Mouse (Mus musculus) midbrain, postnatal 0 days (tissue): ENCODE measurements around the gene Dvl3. TPM values are rescaled to one million over a fixed set of nuclear protein-coding genes. Genes with fewer than 3 reads are reported as not detected.

Experiments used
- ATAC-seq: fragments of 200-750 bp; cut with Nextera tagmentation; 2 replicates; pipeline ENCODE4 v1.8.0; 2017; ENCODE audit warnings: moderate number of reproducible peaks, mild to moderate bottlenecking, moderate TSS enrichment, moderate library complexity; ENCODE audit not compliant: low FRiP score
- DNase-seq: peaks from one replicate; pipeline ENCODE4 v3.0.0-alpha.2; 2015; ENCODE audit warnings: low spot score
- H3K27ac ChIP-seq: fragments of 300-500 bp; sonication (generic); 2 replicates; pipeline ENCODE4 v1.5.1; 2014; ENCODE audit warnings: low read depth, mild to moderate bottlenecking, low read length, mixed read lengths
- H3K27me3 ChIP-seq: fragments of 300-500 bp; sonication (generic); 2 replicates; pipeline ENCODE4 v1.6.1; 2014; ENCODE audit warnings: low read length, control low read depth, mixed read lengths; ENCODE audit not compliant: insufficient read depth
- H3K36me3 ChIP-seq: fragments of 300-500 bp; sonication (generic); 2 replicates; pipeline ENCODE4 v1.6.1; 2014; ENCODE audit warnings: low read length, control low read depth, mixed read lengths; ENCODE audit not compliant: insufficient read depth
- H3K4me1 ChIP-seq: fragments of 300-500 bp; sonication (generic); 2 replicates; pipeline ENCODE4 v1.6.1; 2014; ENCODE audit warnings: mild to moderate bottlenecking, control low read depth, antibody characterized with exemption, low read length, mixed read lengths; ENCODE audit not compliant: insufficient read depth
- H3K4me2 ChIP-seq: fragments of 300-500 bp; sonication (generic); 2 replicates; pipeline ENCODE4 v1.6.1; 2014; ENCODE audit warnings: low read depth, mild to moderate bottlenecking, low read length, mixed read lengths; ENCODE audit not compliant: poor library complexity, severe bottlenecking
- H3K4me3 ChIP-seq: fragments of 300-500 bp; sonication (generic); 2 replicates; pipeline ENCODE4 v1.5.1; 2014; ENCODE audit warnings: low read depth, mild to moderate bottlenecking, low read length, moderate library complexity
- H3K9ac ChIP-seq: fragments of 300-500 bp; sonication (generic); replicated peaks from 2 replicates; pipeline ENCODE4 v1.6.1; 2014; ENCODE audit warnings: mild to moderate bottlenecking, low read length, moderate library complexity, mixed read lengths; ENCODE audit not compliant: poor library complexity, severe bottlenecking
- H3K9me3 ChIP-seq: fragments of 300-500 bp; sonication (generic); 2 replicates; pipeline ENCODE4 v1.6.1; 2016; ENCODE audit warnings: low read length, control low read depth
- CTCF ChIP-seq: IDR thresholded peaks from 2 replicates; pipeline ENCODE4 v1.5.1; 2016; ENCODE audit warnings: antibody characterized with exemption, mild to moderate bottlenecking
- WGBS: fragments of 180-500 bp; shearing (Covaris S2); extraction: QIAGEN DNeasy Blood & Tissue Kit; methylation state at CpG from one replicate; pipeline ENCODE4 v1.1.7; 2014; 5-methylcytosine and 5-hydroxymethylcytosine counted together
- polyA plus RNA-seq: library from polyadenylated mRNA; unstranded; fragments of >200 nt; fragmentation: Nextera tagmentation; extraction: Ambion mirVana; gene quantifications from 2 replicates; pipeline ENCODE4 v1.2.1, GENCODE M21; 2015
- total RNA-seq: library from RNA; depleted of rRNA; stranded (reverse); fragments of >200 nt; gene quantifications from 2 replicates; pipeline ENCODE4 v1.2.3, GENCODE M21; 2014

The Dvl3 gene
- total and polyA plus RNA-seq, 2 experiments from 2014 or later: 29.5 to 46.3 TPM

DNA sequence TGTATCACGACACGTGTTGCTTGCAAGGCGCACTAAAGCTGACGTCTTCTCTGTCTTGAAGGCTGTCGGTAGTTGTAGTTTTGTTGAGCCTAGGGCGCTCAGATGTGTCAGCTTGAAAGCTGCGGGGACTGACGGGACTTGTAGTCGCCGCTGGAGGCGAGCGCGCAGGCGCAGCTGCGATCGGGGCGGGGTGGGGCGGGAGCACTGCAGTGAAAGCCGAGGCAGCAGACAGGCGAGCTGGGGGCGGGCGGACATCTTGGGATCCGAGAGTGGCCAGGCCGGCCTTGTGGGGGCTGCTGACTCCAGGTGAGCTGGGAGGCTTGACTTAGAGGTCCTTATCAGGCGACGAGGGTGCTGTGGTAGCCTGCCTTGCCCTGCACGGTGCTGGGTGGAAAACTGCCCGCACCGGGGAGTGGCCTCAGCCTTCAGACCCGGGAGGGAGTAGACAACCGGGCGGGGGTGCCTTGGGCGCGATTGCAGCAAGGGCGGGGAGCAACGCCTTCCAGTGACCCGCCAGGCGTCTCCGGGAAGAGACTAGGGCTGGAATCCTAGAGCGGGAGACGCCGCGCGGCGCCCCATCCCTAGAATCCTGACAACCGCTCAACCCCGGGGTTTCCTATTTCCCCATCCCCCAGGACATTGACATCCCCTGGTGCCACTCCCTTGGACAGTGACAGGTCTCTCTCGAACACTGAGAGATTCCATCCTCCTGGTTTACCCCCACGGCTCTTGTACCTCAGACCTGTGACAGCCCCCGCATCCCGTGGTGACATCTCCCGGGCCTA lies 18.7 kb downstream of the Dvl3 start, which contains the start of gene Ap2m1:
Gene Ap2m1 (plus strand): TSS at position 183 of the 785 bp plus-strand sequence.
- WGBS: under 1% methylated on average over 48 of the region's 52 CpGs
- peak within 1 kb of the TSS; percentile 92 for H3K27ac ChIP-seq
- H3K4me3 ChIP-seq: peak within 1 kb of the TSS; percentile 95
- ATAC-seq (peak; percentile 97), DNase-seq (peak; percentile 100)
- H3K4me2 ChIP-seq: peak within 1 kb of the TSS; percentile 79
- peak within 1 kb of the TSS; percentile 100 for H3K9ac ChIP-seq
- peaks cover 17% of the 10 kb centered on the region for H3K4me1 ChIP-seq
- H3K9me3 ChIP-seq: no peaks in the 10 kb centered on the region
- TF ChIP-seq CTCF: peak; percentile 24; the same call in 1 of the 2 replicates
- no peaks in the 10 kb centered on the region for H3K27me3 ChIP-seq
- H3K36me3 ChIP-seq: peaks cover 41% of the 10 kb centered on the region

DNA sequence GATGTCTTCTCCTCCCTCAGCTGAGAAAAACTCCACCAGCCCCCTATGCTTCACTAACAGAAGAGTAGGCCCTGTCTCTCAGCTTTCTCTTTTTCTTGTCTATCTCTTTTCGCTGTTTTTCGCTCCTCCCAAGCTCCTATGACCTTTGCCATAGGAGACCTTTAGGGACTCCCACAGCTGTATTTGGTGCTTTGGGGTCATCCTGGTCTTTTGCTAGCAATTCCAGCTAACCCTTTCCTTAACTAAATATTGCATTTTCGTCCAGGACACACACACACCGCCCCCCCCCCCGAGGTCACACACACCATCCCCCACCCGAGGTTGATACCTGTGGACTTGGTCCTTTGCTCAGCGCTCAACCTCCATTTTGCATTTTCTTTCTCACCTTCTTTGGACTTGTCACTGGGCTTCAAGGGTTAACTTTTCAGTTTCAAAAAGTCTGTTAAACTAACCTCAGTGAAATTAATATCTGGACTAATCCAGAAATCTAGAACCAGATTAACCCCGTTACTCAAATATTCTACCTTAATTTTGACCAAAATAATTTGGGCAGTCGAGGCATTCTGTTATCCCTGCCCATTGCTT lies 19.4 kb downstream of the Dvl3 start:
- H3K9ac ChIP-seq: peak overlapping the region; percentile 100
- H3K27me3 ChIP-seq: no peaks in the 10 kb centered on the region
- DNase-seq (no peak), ATAC-seq (no peak)
- H3K4me2 ChIP-seq: peak overlapping the region; percentile 79
- H3K9me3 ChIP-seq: no peaks in the 10 kb centered on the region
- H3K4me1 ChIP-seq: peaks cover 17% of the 10 kb centered on the region
- H3K36me3 ChIP-seq: peaks cover 41% of the 10 kb centered on the region
- 32% methylated on average over 9 of the region's 9 CpGs for WGBS
- TF ChIP-seq CTCF: no peak
- peak overlapping the region; percentile 95 for H3K4me3 ChIP-seq
- H3K27ac ChIP-seq: peak overlapping the region; percentile 92

DNA sequence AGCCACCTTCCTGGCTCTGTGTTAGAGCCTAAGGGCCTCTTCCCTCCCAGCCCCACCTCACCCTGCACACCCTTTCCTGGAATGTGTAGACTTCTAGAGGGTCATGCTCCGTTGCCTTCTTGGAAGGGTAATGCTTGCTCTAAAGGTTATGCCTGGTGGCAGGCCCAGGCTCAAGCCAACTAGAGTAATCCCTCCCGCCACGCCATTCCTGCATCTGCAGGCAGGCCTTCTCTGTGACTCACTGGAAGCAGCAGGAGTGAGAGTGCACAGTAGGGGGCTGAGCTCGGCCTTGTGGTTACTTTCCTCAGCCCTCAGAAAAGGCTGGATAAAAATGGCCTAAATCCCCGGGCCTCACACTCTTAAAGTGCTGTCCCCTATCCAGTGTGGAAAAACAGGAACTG lies 20.3 kb downstream of the Dvl3 start:
- Histone ChIP-seq H3K4me3 (peak overlapping the region; percentile 95), H3K27me3 (no peaks in the 10 kb centered on the region), H3K4me1 (peaks cover 17% of the 10 kb centered on the region), H3K27ac (peak overlapping the region; percentile 38; the same call in 1 of the 2 replicates), H3K4me2 (peak overlapping the region; percentile 79), H3K9me3 (no peaks in the 10 kb centered on the region), H3K9ac (peak overlapping the region; percentile 51; the same call in 1 of the 2 replicates), H3K36me3 (peaks cover 41% of the 10 kb centered on the region)
- DNase-seq: no peak
- ATAC-seq: no peak
- WGBS: 2% methylated on average over 5 of the region's 5 CpGs
- TF ChIP-seq CTCF: no peak

- H3K9me3 ChIP-seq: no peaks in the 10 kb centered on the region
- H3K36me3 ChIP-seq: peaks cover 43% of the 10 kb centered on the region
- 18% methylated on average over 6 of the region's 6 CpGs for WGBS
- H3K27ac ChIP-seq: no peak overlapping the region
- no peak for DNase-seq
- H3K4me3 ChIP-seq: peak overlapping the region; percentile 95; the same call in 1 of the 2 replicates
- no peak for TF ChIP-seq CTCF
- no peak for ATAC-seq
- peak overlapping the region; percentile 79 for H3K4me2 ChIP-seq
- H3K9ac ChIP-seq: peak overlapping the region; percentile 51
- H3K27me3 ChIP-seq: no peaks in the 10 kb centered on the region
- H3K4me1 ChIP-seq: peaks cover 17% of the 10 kb centered on the region
Observed at GRCm38 (mm10) chr16:20537601-20538320, 21.0 kb downstream of the Dvl3 start.

DNA sequence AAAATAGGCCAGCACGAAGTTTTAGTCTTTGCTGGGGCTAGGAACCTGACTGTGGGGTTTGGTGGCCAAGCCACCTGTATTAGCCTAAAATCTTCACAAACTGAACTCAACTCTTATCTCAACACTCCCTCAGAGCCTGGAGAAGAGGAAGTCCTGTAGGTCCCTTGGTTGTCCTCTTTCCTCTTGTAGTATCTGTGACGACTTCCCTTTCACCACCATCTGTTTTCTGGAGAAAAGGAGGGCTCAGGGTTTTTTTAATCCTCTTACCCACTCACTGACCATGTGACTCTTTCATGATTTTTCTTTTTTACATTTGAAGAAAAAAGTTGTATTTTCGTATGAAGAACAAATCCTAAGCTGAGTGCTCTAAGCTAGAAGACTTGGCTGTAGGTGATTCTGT lies 22.9 kb downstream of the Dvl3 start:
- DNase-seq (no peak), ATAC-seq (no peak)
- H3K27me3 ChIP-seq: no peaks in the 10 kb centered on the region
- no peaks in the 10 kb centered on the region for H3K9me3 ChIP-seq
- no peak overlapping the region for H3K27ac ChIP-seq
- H3K4me2 ChIP-seq: no peak overlapping the region
- H3K4me3 ChIP-seq: no peak overlapping the region
- H3K36me3 ChIP-seq: peaks cover 47% of the 10 kb centered on the region
- no peak overlapping the region for H3K9ac ChIP-seq
- no peak for TF ChIP-seq CTCF
- H3K4me1 ChIP-seq: peaks cover 17% of the 10 kb centered on the region
- WGBS: 71% methylated on average over 3 of the region's 3 CpGs
